Mouse (Mus musculus) gastrocnemius, postnatal 25 days (tissue): Measurements from ENCODE around the gene Nckap5. TPM values are rescaled to one million over a fixed set of nuclear protein-coding genes. Genes with fewer than 3 reads are reported as not detected.

Source experiments
- DNase-seq: peaks from one replicate; pipeline ENCODE4 v3.0.0; 2022
- total RNA-seq, 2 experiments: library from RNA; stranded (reverse); gene quantifications; 1 replicate in 1 of 2; 2 replicates in 1 of 2; pipeline ENCODE4 v1.2.3; 2021

Nckap5 gene
- total RNA-seq, 2 experiments from 2014 or later = 0.56 to 1.3 TPM

DNA sequence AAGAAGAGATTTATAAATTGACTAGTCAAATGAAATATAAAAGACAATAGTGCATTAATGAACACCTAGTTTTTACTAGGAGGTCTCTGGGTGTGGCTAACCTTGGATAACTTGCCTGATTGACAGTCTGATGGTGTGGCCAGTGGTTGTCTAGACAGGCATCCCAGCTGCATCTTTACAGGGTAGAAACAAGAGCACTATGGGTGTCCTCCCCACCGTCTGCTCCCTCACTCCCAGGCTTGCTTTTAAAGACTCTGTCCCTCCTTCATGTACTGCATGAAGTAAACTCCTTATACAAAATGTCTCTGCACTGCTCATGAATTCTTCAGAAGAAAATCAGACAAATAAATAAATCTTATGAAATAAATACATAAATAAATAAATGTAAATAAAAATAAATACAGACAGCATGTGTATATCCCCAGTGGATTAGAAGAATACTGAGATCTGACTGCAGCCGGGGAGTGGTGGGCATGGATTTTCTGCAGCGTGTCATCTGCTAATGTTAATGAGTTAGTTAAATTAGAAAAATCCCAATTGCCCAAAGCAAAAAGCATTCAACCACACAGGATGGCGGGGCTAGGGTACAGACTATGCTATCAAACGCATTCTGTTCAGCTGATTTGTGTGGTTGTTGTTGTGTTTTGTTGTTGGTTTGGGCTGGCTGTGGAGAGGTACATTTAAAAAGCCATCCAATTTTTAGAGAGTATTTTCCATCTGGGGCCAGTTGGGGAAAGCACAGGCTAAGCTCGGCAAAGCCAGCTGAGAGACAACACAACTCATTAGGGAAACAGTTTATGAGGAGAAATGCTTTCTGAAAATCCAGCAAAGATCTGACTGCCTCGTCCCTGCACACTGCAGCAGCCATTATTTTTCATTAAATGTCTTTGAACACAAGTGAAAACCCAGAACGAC is 130.3 kb downstream of the Nckap5 start:
- DNase-seq = no peak

- DNase-seq = no peak
Observed at GRCm38 (mm10) chr1:126693585-126693984, 137.0 kb downstream of the Nckap5 start.

DNA sequence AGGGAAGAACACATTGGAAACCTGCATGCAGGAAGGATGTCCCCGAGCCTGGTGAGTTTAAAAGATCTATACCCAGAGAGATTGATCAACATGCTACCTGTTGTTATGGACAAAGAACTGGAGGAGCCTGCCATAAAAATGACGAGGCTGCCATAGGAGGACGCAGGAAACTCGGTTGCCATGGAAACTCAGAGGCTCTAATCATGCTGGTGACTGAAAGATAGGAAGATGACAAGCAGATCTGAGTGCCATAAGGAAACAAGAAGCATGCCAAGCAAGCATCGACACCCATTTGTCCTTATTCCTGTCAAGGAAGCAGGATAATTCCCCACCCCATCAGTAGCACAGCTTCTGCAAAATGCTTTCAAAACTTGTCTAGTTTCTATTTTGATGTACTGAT is 142.0 kb downstream of the Nckap5 start:
- DNase-seq = no peak

- no peak for DNase-seq
Observed at GRCm38 (mm10) chr1:126686678-126687077, 143.9 kb downstream of the Nckap5 start.

DNA sequence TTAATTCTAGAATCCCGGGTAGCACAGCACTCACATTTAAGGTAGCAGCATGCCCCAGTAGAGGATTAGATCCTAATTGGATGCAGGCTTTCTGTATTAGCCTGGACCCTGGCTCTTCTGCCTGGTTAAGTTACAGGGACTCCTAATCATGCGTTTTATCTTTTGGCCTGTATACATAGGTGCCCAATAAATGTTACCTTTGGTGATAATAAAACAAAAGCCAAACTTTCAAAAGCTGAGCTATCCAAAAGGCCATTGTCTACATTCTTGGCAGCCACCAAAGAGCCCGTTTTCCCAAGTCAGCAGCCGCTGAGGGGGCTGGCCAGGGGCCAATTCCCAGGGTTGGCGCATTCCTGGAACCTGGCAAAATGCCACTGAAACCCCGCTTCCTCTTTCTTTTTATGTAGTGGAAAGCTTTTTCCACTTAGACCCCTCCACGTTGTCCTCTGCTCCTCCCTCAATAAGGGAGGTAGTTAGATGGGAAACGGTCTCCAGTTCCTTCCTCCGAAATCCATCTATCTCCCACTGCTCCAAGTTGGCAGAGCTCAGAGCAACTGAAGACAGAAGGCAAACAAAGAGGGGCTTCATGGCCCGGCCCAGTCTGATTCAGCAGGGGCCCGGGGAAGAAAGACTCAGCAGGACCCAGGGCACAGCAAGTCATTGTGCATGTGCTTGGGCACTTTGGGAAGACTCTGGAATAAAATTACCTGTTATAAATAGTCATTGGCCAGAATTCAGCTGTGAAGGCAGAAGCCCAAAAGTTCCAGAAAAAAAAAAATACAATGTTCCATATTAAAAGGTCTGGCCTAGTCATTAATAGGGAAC is 146.8 kb downstream of the Nckap5 start:
- peak; percentile 42 for DNase-seq

- DNase-seq = no peak
Observed at GRCm38 (mm10) chr1:126681773-126682172, 148.8 kb downstream of the Nckap5 start.

GRCm38 (mm10) chr1:126679348-126679747 is 151.3 kb downstream of the Nckap5 start:
- no peak for DNase-seq

- no peak for DNase-seq
Observed at GRCm38 (mm10) chr1:126677280-126677679, 153.3 kb downstream of the Nckap5 start.

- no peak for DNase-seq
Observed at GRCm38 (mm10) chr1:126676769-126677168, 153.8 kb downstream of the Nckap5 start.

DNA sequence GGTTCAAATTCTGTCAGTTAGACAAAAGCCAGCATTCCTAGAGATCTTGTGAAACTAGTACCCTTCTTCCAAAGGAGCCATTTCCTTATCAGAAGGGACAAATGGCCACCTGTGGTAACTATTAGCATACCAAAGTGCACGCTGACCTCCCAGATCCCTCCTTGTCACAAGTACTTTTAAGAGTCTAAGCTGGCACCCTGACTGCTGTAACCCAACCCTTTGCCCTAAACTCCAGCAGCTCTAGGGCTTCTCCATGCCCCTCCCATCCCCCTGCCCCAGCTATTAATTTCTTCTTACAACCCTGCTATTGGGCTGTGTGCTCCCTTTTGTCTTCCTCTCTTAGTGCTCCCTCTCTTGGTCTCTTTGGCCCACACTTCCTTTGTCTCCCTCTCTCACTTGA is 155.5 kb downstream of the Nckap5 start:
- no peak for DNase-seq

DNA sequence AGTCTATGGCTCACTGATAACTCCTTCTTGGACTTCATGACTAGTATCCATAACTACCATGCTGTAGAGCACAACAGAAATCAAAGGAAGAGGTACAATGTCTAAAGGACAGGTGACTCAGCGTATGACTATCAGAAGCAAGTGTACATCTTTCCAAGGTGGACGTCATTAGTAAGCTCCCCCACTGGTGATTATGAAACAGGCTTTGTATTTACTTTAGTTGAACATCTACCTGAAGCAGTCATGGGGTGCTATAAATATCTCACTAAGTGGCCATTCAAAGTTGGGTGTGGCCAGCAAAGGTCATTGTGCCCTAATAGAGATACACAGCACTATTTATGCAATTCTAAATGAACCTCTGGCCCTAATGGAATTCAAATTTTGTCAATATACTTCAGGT is 157.4 kb downstream of the Nckap5 start:
- no peak for DNase-seq

DNA sequence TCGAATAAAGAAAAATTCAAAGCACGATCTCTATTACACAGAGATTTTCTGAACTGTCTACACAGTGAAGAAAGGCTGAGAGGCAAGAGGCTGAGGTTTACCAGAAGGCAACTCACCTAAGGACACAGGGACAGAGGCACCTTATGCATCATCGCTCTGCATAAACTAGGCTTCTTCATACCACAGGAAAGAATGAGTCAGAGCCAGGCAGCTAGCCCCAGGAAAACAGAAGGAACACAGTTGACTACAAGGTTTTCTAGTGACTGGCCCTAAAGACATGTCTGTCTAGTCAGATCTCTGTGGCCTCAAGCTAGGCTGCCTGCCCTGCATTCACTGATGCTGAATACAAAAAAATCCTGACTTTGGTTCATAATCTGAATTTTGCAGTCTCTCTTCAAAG is 160.1 kb downstream of the Nckap5 start:
- no peak for DNase-seq

DNA sequence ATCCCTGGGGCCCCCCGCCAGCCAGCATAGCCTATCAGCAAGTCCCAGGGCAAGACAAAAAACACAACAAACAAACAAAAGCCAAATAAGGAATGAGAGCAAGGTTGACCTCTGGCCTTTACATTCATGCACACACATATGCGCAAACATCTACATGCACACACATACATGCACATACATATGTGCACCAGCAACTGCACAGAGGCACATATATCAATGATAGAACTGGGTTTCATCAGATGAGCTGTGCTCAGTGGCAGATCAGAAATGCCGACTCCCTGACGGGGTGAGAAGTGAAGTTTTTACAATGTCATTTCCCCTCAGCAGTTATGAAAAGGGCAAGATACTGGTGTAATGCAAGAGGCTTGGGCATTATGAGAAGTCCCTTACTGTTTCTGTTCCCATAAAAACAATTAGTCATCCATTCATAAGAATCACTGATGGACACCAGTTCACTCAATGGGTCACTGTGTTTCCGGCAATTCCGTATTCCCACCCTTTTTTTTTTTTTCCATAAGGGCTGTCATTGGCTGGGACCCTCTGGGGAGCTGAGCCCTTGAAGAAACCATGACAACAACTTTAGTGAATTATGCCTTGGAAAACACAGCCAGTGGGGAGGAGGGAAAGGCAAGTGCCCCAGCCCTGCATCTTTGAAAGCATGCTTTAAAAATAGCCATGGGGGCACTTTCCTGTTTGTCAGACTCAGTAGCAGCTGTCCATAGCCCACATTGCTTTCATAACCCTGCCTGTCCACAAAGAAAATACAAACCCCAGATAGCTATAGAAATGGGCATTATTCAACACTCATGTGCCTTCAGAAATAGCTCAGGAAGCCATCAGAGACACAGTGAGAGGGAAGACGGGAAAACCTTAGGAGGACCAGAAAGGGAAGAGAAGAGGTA is 170.2 kb downstream of the Nckap5 start:
- DNase-seq = no peak

GRCm38 (mm10) chr1:126658731-126659130 is 171.9 kb downstream of the Nckap5 start:
- DNase-seq = no peak

DNA sequence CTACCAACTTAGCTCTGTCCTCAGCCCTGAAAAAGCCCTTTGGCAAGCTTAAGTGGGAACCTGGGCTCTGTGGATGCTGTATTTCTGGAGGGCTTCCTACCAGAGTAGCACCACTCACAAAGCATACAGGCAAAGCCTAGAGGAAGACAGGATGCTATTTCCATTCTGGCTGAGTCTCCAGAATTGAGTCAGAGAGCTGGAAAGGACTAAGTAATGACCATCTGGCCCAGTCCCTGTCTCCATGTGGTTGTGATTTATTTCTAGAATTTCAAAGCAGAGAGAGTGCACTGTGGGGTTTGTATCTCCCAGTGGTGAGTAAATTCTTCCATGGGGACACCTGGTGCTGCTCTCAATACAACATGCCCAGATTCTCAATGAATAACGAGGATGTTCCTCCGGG is 174.4 kb downstream of the Nckap5 start:
- peak; percentile 25 for DNase-seq

DNA sequence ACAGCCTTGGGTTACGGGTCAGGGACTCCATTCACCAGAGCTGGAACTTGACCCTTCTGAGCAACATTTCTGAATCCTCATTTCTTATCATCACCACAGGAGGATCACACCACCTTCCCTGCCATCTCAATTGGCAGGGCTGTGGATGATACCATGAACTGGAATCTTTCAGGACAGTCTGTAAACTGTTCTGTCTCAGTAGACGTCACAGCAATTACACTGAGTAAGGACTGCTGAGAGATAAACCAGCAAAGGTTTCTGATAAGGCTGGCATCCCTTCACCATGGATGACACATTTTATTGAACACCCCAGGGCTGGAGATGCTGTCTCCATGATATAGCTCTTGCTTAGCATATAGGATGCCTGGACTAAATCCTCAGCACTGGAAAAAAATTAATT is 178.5 kb downstream of the Nckap5 start:
- DNase-seq = no peak

GRCm38 (mm10) chr1:126650806-126651205 is 179.8 kb downstream of the Nckap5 start:
- no peak for DNase-seq

DNA sequence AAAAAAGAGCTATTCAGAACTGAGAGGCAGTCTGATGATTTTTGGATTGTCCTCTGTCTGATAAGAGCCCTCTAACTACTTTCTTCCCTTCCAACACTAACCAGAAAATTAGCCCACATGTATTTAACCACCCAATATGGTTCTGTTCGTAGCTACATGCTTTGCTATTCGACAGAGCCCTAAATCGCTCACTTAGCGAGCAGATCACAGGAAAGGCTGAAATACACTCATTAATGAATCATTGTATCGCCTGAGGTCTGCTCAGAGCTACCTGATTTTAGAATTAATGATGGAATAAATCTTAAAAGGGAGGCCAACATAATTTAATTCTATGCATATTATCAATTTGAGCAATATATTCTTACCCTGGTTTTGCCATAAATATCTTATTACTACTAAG is 187.8 kb downstream of the Nckap5 start:
- DNase-seq = no peak

GRCm38 (mm10) chr1:126639463-126639862 is 191.1 kb downstream of the Nckap5 start:
- no peak for DNase-seq

GRCm38 (mm10) chr1:126637515-126637914 is 193.1 kb downstream of the Nckap5 start:
- DNase-seq = no peak

DNA sequence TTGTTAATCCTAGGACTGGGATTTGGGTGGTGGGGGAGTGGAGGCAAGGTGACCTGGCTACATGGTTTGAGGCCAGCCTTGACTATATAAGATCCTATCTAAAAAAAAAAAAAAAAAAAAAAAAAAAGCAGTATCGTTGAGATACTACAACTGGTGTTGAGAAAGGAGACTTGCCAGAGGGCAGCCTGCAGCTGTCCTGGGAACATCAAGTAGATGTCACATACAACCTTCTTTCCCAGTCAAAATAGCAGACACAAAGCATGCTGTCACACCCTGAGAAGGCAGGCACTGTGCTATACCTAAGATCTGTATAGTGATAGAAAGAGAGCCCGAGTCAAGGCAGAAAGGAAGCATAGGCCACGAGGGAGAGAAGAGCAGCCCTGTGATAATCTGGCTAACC is 204.4 kb downstream of the Nckap5 start:
- no peak for DNase-seq

- no peak for DNase-seq
Observed at GRCm38 (mm10) chr1:126622036-126622435, 208.6 kb downstream of the Nckap5 start.
